Mouse (Mus musculus): ENCODE measurements around the gene Unc13b. TPM values are rescaled to one million over a fixed set of nuclear protein-coding genes. Genes with fewer than 3 reads are reported as not detected.

Gene Unc13b
- polyA plus RNA-seq, 1 experiment from 2014 or later: 0.57 TPM

- Histone ChIP-seq H3K4me1 (ENCODE audit: control insufficient read depth, low read depth, low read length) (peaks cover 14% of the 10 kb centered on the region), H3K4me3 (ENCODE audit: low read depth, low read length) (peak overlapping the region; percentile 69), H3K9ac (ENCODE audit: low read depth, low read length) (no peak overlapping the region), H3K27ac (ENCODE audit: low read length) (no peak overlapping the region), H3K27me3 (ENCODE audit: control insufficient read depth, insufficient read depth, low read depth, low read length) (peaks cover 35% of the 10 kb centered on the region), H3K4me2 (ENCODE audit: low read depth, low read length) (peak overlapping the region; percentile 99), H3K36me3 (ENCODE audit: control insufficient read depth, insufficient read depth) (no peaks in the 10 kb centered on the region), H3K9me3 (replicated peaks; ENCODE audit: control insufficient read depth, low read length) (no peaks in the 10 kb centered on the region)
- ATAC-seq (ENCODE audit: low read depth): no peak
- WGBS (ENCODE audit: insufficient replicate concordance): 22% methylated on average over 3 of the region's 3 CpGs
These were observed 944 bp downstream of the Unc13b start for GRCm38 (mm10) chr4:43059697-43060096.

- WGBS (ENCODE audit: insufficient replicate concordance): 44% methylated on average over 3 of the region's 3 CpGs
- Histone ChIP-seq H3K4me2 (ENCODE audit: low read depth, low read length) (no peak overlapping the region), H3K4me1 (ENCODE audit: control insufficient read depth, low read depth, low read length) (peaks cover 14% of the 10 kb centered on the region), H3K9ac (ENCODE audit: low read depth, low read length) (no peak overlapping the region), H3K4me3 (ENCODE audit: low read depth, low read length) (no peak overlapping the region), H3K36me3 (ENCODE audit: control insufficient read depth, insufficient read depth) (no peaks in the 10 kb centered on the region), H3K27ac (ENCODE audit: low read length) (no peak overlapping the region), H3K9me3 (replicated peaks; ENCODE audit: control insufficient read depth, low read length) (no peaks in the 10 kb centered on the region), H3K27me3 (ENCODE audit: control insufficient read depth, insufficient read depth, low read depth, low read length) (peaks cover 35% of the 10 kb centered on the region)
- ATAC-seq (ENCODE audit: low read depth): no peak
These were observed 1.5 kb downstream of the Unc13b start for GRCm38 (mm10) chr4:43060286-43060685.

- no peak for ATAC-seq (ENCODE audit: low read depth)
- Histone ChIP-seq H3K36me3 (ENCODE audit: control insufficient read depth, insufficient read depth) (no peaks in the 10 kb centered on the region), H3K4me3 (ENCODE audit: low read depth, low read length) (no peak overlapping the region), H3K27ac (ENCODE audit: low read length) (no peak overlapping the region), H3K9me3 (replicated peaks; ENCODE audit: control insufficient read depth, low read length) (no peaks in the 10 kb centered on the region), H3K9ac (ENCODE audit: low read depth, low read length) (no peak overlapping the region), H3K4me1 (ENCODE audit: control insufficient read depth, low read depth, low read length) (no peaks in the 10 kb centered on the region), H3K4me2 (ENCODE audit: low read depth, low read length) (no peak overlapping the region), H3K27me3 (ENCODE audit: control insufficient read depth, insufficient read depth, low read depth, low read length) (peaks cover 6% of the 10 kb centered on the region)
- 74% methylated on average over 4 of the region's 4 CpGs for WGBS (ENCODE audit: insufficient replicate concordance)
These were observed 6.7 kb downstream of the Unc13b start for GRCm38 (mm10) chr4:43065471-43065870.

GRCm38 (mm10) chr4:43074923-43075322, 16.2 kb downstream of the Unc13b start:
- H3K27me3 ChIP-seq (ENCODE audit: control insufficient read depth, insufficient read depth, low read depth, low read length): no peaks in the 10 kb centered on the region
- no peaks in the 10 kb centered on the region for H3K4me1 ChIP-seq (ENCODE audit: control insufficient read depth, low read depth, low read length)
- ATAC-seq (ENCODE audit: low read depth): no peak
- no peaks in the 10 kb centered on the region for H3K9me3 ChIP-seq (replicated peaks; ENCODE audit: control insufficient read depth, low read length)
- H3K36me3 ChIP-seq (ENCODE audit: control insufficient read depth, insufficient read depth): no peaks in the 10 kb centered on the region
- no peak overlapping the region for H3K4me3 ChIP-seq (ENCODE audit: low read depth, low read length)
- no peak overlapping the region for H3K9ac ChIP-seq (ENCODE audit: low read depth, low read length)
- no peak overlapping the region for H3K4me2 ChIP-seq (ENCODE audit: low read depth, low read length)
- H3K27ac ChIP-seq (ENCODE audit: low read length): no peak overlapping the region

GRCm38 (mm10) chr4:43078071-43078718, 19.4 kb downstream of the Unc13b start:
- WGBS (ENCODE audit: insufficient replicate concordance): 56% methylated on average over 7 of the region's 7 CpGs
- Histone ChIP-seq H3K36me3 (ENCODE audit: control insufficient read depth, insufficient read depth) (no peaks in the 10 kb centered on the region), H3K9ac (ENCODE audit: low read depth, low read length) (no peak overlapping the region), H3K27ac (ENCODE audit: low read length) (no peak overlapping the region), H3K4me1 (ENCODE audit: control insufficient read depth, low read depth, low read length) (no peaks in the 10 kb centered on the region), H3K9me3 (replicated peaks; ENCODE audit: control insufficient read depth, low read length) (no peaks in the 10 kb centered on the region), H3K27me3 (ENCODE audit: control insufficient read depth, insufficient read depth, low read depth, low read length) (no peaks in the 10 kb centered on the region), H3K4me3 (ENCODE audit: low read depth, low read length) (no peak overlapping the region), H3K4me2 (ENCODE audit: low read depth, low read length) (no peak overlapping the region)
- ATAC-seq (ENCODE audit: low read depth): no peak

- Histone ChIP-seq H3K4me1 (ENCODE audit: control insufficient read depth, low read depth, low read length) (no peaks in the 10 kb centered on the region), H3K9ac (ENCODE audit: low read depth, low read length) (no peak overlapping the region), H3K36me3 (ENCODE audit: control insufficient read depth, insufficient read depth) (no peaks in the 10 kb centered on the region), H3K27ac (ENCODE audit: low read length) (no peak overlapping the region), H3K9me3 (replicated peaks; ENCODE audit: control insufficient read depth, low read length) (no peaks in the 10 kb centered on the region), H3K27me3 (ENCODE audit: control insufficient read depth, insufficient read depth, low read depth, low read length) (no peaks in the 10 kb centered on the region), H3K4me3 (ENCODE audit: low read depth, low read length) (no peak overlapping the region), H3K4me2 (ENCODE audit: low read depth, low read length) (no peak overlapping the region)
- WGBS (ENCODE audit: insufficient replicate concordance): 62% methylated on average over 2 of the region's 2 CpGs
- ATAC-seq (ENCODE audit: low read depth): no peak
These were observed 23.7 kb downstream of the Unc13b start for GRCm38 (mm10) chr4:43082458-43082857.

- H3K9me3 ChIP-seq (replicated peaks; ENCODE audit: control insufficient read depth, low read length): no peaks in the 10 kb centered on the region
- ATAC-seq (ENCODE audit: low read depth): no peak
- no peaks in the 10 kb centered on the region for H3K4me1 ChIP-seq (ENCODE audit: control insufficient read depth, low read depth, low read length)
- no peak overlapping the region for H3K27ac ChIP-seq (ENCODE audit: low read length)
- H3K36me3 ChIP-seq (ENCODE audit: control insufficient read depth, insufficient read depth): no peaks in the 10 kb centered on the region
- no peaks in the 10 kb centered on the region for H3K27me3 ChIP-seq (ENCODE audit: control insufficient read depth, insufficient read depth, low read depth, low read length)
- H3K4me3 ChIP-seq (ENCODE audit: low read depth, low read length): no peak overlapping the region
- H3K4me2 ChIP-seq (ENCODE audit: low read depth, low read length): no peak overlapping the region
- H3K9ac ChIP-seq (ENCODE audit: low read depth, low read length): no peak overlapping the region
- WGBS (ENCODE audit: insufficient replicate concordance): 64% methylated on average over 2 of the region's 2 CpGs
These were observed 31.2 kb downstream of the Unc13b start for GRCm38 (mm10) chr4:43089950-43090349.

GRCm38 (mm10) chr4:43091183-43091582, 32.4 kb downstream of the Unc13b start:
- no peak for ATAC-seq (ENCODE audit: low read depth)

GRCm38 (mm10) chr4:43113491-43113890, 54.7 kb downstream of the Unc13b start:
- Histone ChIP-seq H3K9me3 (replicated peaks; ENCODE audit: control insufficient read depth, low read length) (no peaks in the 10 kb centered on the region), H3K27me3 (ENCODE audit: control insufficient read depth, insufficient read depth, low read depth, low read length) (no peaks in the 10 kb centered on the region), H3K4me2 (ENCODE audit: low read depth, low read length) (no peak overlapping the region), H3K4me3 (ENCODE audit: low read depth, low read length) (no peak overlapping the region), H3K27ac (ENCODE audit: low read length) (no peak overlapping the region), H3K36me3 (ENCODE audit: control insufficient read depth, insufficient read depth) (no peaks in the 10 kb centered on the region), H3K4me1 (ENCODE audit: control insufficient read depth, low read depth, low read length) (no peaks in the 10 kb centered on the region), H3K9ac (ENCODE audit: low read depth, low read length) (no peak overlapping the region)
- ATAC-seq (ENCODE audit: low read depth): no peak

More at GRCm38 (mm10) chr4:43091183-43091582, 32.4 kb downstream of the Unc13b start:
- no peaks in the 10 kb centered on the region for H3K4me1 ChIP-seq (ENCODE audit: control insufficient read depth, low read depth, low read length)
- no peaks in the 10 kb centered on the region for H3K9me3 ChIP-seq (replicated peaks; ENCODE audit: control insufficient read depth, low read length)
- H3K27me3 ChIP-seq (ENCODE audit: control insufficient read depth, insufficient read depth, low read depth, low read length): no peaks in the 10 kb centered on the region
- WGBS (ENCODE audit: insufficient replicate concordance): 61% methylated on average over 4 of the region's 4 CpGs
- H3K27ac ChIP-seq (ENCODE audit: low read length): no peak overlapping the region
- no peak overlapping the region for H3K4me2 ChIP-seq (ENCODE audit: low read depth, low read length)
- no peak overlapping the region for H3K4me3 ChIP-seq (ENCODE audit: low read depth, low read length)
- H3K36me3 ChIP-seq (ENCODE audit: control insufficient read depth, insufficient read depth): no peaks in the 10 kb centered on the region
- no peak overlapping the region for H3K9ac ChIP-seq (ENCODE audit: low read depth, low read length)

Measured in liver, embryonic 16.5 days (tissue).